Mouse (Mus musculus): ENCODE results near the gene Amdhd1.

Amdhd1 gene

DNA sequence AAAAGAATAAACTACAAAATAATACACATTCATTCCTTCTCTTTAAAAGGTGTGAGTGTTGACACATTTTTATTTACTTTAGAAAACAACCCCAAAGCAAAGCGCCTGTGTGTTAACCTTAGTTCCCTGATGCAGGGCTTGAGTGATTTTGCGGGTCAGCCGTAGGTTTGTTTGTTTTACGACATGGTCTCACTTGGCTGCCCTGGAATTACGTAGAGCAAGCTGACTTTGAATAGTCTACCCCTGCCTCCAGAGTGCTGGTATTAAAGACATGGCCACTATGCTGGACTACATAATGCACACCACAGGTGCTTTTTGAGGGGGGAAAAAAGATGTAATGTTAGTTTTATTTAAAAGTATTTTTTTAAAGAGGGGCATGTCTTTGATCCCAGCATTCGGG is 1.0 kb downstream of the Amdhd1 start:
- DNase-seq = no peak

DNA sequence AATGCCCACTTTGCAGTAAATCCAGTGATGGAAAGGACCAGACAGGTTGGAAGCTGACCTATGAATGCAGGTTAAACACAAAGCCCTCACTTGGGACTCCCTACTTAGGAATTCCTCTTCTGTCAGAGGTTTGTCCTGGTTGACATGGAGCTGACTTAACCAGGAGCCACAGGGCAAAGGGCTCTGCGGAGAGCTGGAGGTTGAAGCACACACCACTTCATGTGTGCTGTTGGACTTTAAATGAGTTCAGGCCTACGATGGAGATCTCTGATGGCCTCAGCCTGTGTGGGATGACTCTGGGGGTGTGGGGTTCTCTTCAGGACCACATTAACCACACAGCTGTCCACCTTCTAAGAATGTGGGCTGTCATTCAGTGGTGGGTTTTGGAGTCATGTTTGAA is 1.5 kb downstream of the Amdhd1 start:
- no peak for DNase-seq

DNA sequence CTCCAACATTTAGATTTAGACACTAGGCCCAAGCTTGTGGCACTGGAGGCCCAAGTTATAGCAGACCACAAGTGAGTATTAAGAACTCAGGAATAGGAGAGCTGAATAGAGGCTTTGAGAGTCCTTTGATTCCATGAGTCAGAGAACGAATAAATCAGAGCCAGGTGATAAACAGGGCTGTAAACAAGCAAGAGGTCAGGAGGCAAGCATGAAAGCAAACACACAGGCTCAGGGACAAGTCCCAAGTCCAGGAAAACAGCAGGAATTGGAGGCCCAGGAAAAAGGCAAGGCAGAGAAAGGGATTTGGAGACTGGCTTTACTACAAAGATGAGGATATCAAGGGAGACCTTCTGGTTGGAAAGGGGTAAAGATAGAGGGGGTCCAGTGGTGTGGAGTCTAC is 14.5 kb downstream of the Amdhd1 start:
- DNase-seq = no peak

DNA sequence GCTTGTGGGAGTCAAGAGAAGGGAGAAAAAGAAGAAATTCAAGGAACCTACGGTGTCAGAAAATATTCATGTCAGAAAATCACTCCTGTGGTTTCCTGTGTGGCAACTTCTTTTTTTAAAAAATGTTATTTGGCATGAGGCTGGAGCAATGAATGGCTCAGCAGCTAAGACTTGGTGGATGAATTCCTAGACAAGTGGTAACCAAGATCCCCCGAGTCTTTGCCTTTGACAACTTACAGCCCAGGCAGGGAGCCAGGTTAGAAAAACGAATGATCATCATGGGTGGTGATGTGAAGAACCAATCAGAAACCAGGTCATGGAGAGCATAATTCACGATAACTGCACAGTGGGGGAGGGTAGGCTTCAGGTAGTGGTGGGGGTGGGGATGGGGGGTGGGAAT is 18.8 kb downstream of the Amdhd1 start:
- DNase-seq = no peak

GRCm38 (mm10) chr10:93519756-93520155 is 20.1 kb downstream of the Amdhd1 start:
- no peak for DNase-seq

- DNase-seq = no peak
These were observed 20.7 kb downstream of the Amdhd1 start for GRCm38 (mm10) chr10:93519159-93519558.

- DNase-seq = no peak
These were observed 21.2 kb downstream of the Amdhd1 start for GRCm38 (mm10) chr10:93518620-93519019.

GRCm38 (mm10) chr10:93518186-93518585 is 21.6 kb downstream of the Amdhd1 start:
- DNase-seq = no peak

DNA sequence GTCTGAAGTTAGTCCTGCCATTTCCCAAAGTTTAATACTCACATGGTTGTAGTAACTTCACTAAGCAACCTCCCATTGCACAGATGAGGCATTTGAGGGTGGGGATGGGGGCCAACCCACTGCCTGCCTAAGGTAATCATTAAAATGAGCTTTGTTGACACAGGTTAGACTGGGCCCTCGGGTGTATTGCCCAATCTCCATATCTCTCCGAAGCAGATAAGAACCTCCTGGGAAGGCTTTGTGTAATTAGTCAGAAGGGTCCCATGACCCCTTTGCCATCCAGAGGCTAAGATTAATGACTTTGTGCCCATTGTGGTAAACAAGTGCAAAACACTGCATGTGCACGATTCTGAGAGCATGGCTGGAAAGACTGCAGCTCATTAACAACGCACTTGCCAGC is 22.1 kb downstream of the Amdhd1 start:
- no peak for DNase-seq

- DNase-seq = no peak
These were observed 23.9 kb downstream of the Amdhd1 start for GRCm38 (mm10) chr10:93515927-93516326.

DNA sequence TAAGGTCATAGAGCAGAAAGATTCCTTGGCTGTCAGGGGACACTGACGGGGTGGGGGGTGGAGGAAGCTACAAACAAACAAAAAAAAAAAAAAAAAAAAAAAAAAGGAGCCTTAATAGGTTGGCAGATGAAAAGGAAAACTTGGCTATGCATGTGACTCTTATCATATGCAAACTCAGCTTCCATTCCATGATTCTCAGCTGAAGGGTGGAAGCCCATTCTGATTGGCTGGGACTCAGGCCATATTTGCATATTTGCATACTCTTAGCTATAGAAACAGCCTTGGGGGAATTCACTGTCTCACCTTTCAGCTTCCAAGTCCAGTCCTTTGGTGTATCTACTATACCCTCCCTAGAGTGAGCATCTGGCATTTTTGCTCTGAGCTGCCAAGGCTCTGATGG is 24.4 kb downstream of the Amdhd1 start:
- no peak for DNase-seq

- DNase-seq = no peak
These were observed 30.2 kb downstream of the Amdhd1 start for GRCm38 (mm10) chr10:93509532-93510153.

GRCm38 (mm10) chr10:93508383-93508970 is 31.4 kb downstream of the Amdhd1 start:
- no peak for DNase-seq

GRCm38 (mm10) chr10:93501346-93501745 is 38.5 kb downstream of the Amdhd1 start:
- no peak for DNase-seq

DNA sequence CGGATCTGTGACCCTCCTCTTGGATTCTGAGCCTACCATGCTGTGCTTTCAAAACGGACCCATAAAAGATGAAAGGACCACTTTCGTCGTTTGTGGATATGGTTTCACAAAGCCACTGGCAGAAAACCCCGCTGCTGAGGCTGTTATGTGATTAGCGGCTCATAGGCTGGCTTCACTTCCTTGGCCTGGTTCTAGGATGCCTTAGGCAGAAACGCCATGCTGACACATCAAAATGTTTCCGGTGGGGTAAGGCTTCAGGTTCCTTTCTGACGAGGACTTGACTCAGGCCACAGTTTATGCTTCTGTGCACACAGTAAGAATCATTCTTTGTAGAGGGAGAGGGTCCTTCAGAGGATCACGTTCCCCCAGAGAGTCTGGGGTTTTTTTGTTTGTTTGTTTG is 39.0 kb downstream of the Amdhd1 start:
- no peak for DNase-seq

GRCm38 (mm10) chr10:93490451-93490850 is 49.4 kb downstream of the Amdhd1 start:
- no peak for DNase-seq

DNA sequence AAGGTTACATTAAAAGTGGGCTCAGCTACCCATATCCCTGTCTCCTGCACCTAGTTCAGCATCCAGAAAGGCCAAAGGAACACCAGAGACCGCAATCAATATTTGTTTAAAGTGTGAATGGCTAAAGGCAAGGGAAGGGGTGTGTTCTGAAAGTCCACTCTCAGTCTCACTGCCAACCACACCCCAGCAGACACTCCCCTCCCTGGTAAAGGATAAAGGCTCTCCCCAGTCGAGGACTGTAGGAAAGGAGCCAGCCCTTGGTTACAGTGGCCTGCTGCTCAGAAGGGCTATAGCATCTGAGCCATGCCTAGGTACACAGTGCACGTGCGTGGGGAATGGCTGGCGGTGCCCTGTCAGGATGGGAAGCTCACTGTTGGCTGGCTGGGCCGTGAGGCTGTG is 51.0 kb downstream of the Amdhd1 start:
- no peak for DNase-seq

- DNase-seq = no peak
These were observed 51.6 kb downstream of the Amdhd1 start, which contains the start of gene Hal for GRCm38 (mm10) chr10:93488066-93488827. Gene Hal, plus strand, starts transcription at chr10:93488768.

DNA sequence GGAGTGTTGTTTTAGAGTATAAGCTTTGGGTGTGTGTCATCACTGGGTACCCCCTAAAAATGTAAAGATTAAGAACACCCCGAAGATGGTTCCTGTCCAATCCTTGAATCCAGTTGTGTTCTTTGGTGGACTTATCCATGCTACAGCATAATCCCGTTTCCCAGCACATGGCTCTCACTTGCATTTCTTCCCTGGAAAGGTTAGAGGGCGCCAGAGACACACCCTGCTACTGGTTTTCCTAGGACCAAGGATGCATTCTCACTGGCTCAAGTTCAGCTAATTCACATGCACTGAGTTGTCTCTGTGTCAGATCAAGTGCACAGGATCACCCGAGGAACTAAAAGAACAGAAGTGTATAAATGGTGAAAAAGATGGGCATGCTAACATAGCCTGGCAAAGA is 53.2 kb downstream of the Amdhd1 start:
- peak; percentile 32 for DNase-seq

- DNase-seq = peak; percentile 63
These were observed 54.7 kb downstream of the Amdhd1 start for GRCm38 (mm10) chr10:93485055-93485691.

DNA sequence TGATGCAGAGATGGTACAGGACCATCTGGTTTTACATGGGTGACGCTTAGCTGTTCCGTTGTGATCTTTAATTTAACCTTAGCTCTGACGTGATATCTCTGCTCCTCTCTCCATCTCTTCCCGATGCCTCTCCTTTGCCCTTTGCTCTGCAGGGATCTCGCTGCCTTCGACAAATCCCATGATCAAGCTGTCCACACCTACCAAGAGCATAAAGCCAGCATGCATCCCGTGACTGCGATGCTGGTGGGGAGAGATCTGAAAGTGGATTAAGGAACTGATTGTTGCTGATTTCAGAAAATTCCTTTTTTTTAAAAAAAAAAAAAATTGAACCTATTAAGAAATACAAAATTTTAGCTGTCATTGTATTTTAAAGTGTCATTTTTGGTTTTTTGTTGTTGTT is 55.3 kb downstream of the Amdhd1 start:
- DNase-seq = no peak

Measured in kidney, adult 18-20 months (tissue).